In genomic region chr7:143155257-143155656, GRCm38 (mm10) we compare ENCODE assay signal across 11 mouse cellular contexts. TPM values are rescaled to one million over a fixed set of nuclear protein-coding genes. Genes with fewer than 3 reads are reported as not detected.
DNase-seq lines count a peak whose midpoint lies in the region; ATAC-seq lines count a peak whose summit lies in the region.
"Had no signal": no experiment of that assay in that cellular context is flagged by ENCODE, and none has a peak within 500 bp of the region (broad histone marks: within the 10 kb centered on the region; RNA-seq: fewer than 3 reads in every experiment).

No protein-coding gene starts in this region.

- H3K9ac ChIP-seq in embryonic facial prominence, embryonic 11.5 days (replicated peaks; ENCODE audit: low read length) = no peak overlapping the region
- no peak overlapping the region for H3K9ac ChIP-seq in hindbrain, embryonic 11.5 days (ENCODE audit: low read depth, low read length)
- no peak overlapping the region for H3K9ac ChIP-seq in stomach, embryonic 15.5 days

- 65% methylated on average over 5 of the region's 5 CpGs for WGBS in embryonic facial prominence, embryonic 11.5 days
- 67% methylated on average over 5 of the region's 5 CpGs for WGBS in embryonic facial prominence, embryonic 10.5 days
- WGBS in hindbrain, embryonic 10.5 days = 61% methylated on average over 5 of the region's 5 CpGs
- WGBS in hindbrain, embryonic 11.5 days = 65% methylated on average over 5 of the region's 5 CpGs
- 46% methylated on average over 5 of the region's 5 CpGs for WGBS in stomach, embryonic 15.5 days

- H3K27me3 ChIP-seq in embryonic facial prominence, embryonic 11.5 days (ENCODE audit: control insufficient read depth, insufficient read depth, low read length) = no peaks in the 10 kb centered on the region
- peaks cover 33% of the 10 kb centered on the region for H3K27me3 ChIP-seq in embryonic facial prominence, embryonic 10.5 days (replicated peaks; ENCODE audit: low read depth, poor library complexity, severe bottlenecking)
- H3K27me3 ChIP-seq in hindbrain, embryonic 10.5 days (ENCODE audit: insufficient read depth, poor library complexity, severe bottlenecking) = peaks cover 32% of the 10 kb centered on the region
- H3K27me3 ChIP-seq in hindbrain, embryonic 11.5 days (ENCODE audit: control insufficient read depth, insufficient read depth, low read length) = no peaks in the 10 kb centered on the region; the same call in 1 of the 2 replicates
- no peaks in the 10 kb centered on the region for H3K27me3 ChIP-seq in stomach, embryonic 15.5 days (replicated peaks)
- H3K27me3 ChIP-seq: Patski had no signal

- no peak for ATAC-seq in embryonic facial prominence, embryonic 11.5 days (replicated peaks; ENCODE audit: insufficient number of reproducible peaks, low FRiP score, low TSS enrichment, low read depth)
- no peak for ATAC-seq in hindbrain, embryonic 11.5 days (ENCODE audit: low FRiP score)
- no peak for ATAC-seq in stomach, embryonic 15.5 days (ENCODE audit: insufficient read depth, low FRiP score, low read depth)
- ATAC-seq: hindbrain, postnatal 0 days had no signal

- no peaks in the 10 kb centered on the region for H3K9me3 ChIP-seq in embryonic facial prominence, embryonic 11.5 days (replicated peaks; ENCODE audit: control insufficient read depth, low read length)
- no peaks in the 10 kb centered on the region for H3K9me3 ChIP-seq in embryonic facial prominence, embryonic 10.5 days
- no peaks in the 10 kb centered on the region for H3K9me3 ChIP-seq in hindbrain, embryonic 10.5 days
- no peaks in the 10 kb centered on the region for H3K9me3 ChIP-seq in hindbrain, embryonic 11.5 days (ENCODE audit: control insufficient read depth, low read length)
- no peaks in the 10 kb centered on the region for H3K9me3 ChIP-seq in stomach, embryonic 15.5 days

- H3K36me3 ChIP-seq in embryonic facial prominence, embryonic 11.5 days (replicated peaks; ENCODE audit: control insufficient read depth, insufficient read depth, low read depth, low read length) = no peaks in the 10 kb centered on the region
- H3K36me3 ChIP-seq in embryonic facial prominence, embryonic 10.5 days (replicated peaks) = no peaks in the 10 kb centered on the region
- no peaks in the 10 kb centered on the region for H3K36me3 ChIP-seq in hindbrain, embryonic 10.5 days
- no peaks in the 10 kb centered on the region for H3K36me3 ChIP-seq in hindbrain, embryonic 11.5 days (ENCODE audit: control insufficient read depth, insufficient read depth, low read length)
- no peaks in the 10 kb centered on the region for H3K36me3 ChIP-seq in stomach, embryonic 15.5 days

- H3K4me2 ChIP-seq in embryonic facial prominence, embryonic 11.5 days (ENCODE audit: low read depth, low read length) = no peak overlapping the region
- no peak overlapping the region for H3K4me2 ChIP-seq in hindbrain, embryonic 11.5 days (replicated peaks; ENCODE audit: low read depth, low read length)
- H3K4me2 ChIP-seq in stomach, embryonic 15.5 days = no peak overlapping the region

- no peak for DNase-seq in embryonic facial prominence, embryonic 11.5 days (ENCODE audit: low spot score)
- no peak for DNase-seq in embryonic facial prominence, embryonic 10.5 days (ENCODE audit: low spot score)
- no peak for DNase-seq in hindbrain, embryonic 10.5 days (ENCODE audit: low spot score)
- no peak for DNase-seq in hindbrain, embryonic 11.5 days (ENCODE audit: low spot score)
- DNase-seq in thymus, postnatal 0 days (ENCODE audit: low spot score) = peak; percentile 22
- DNase-seq in thymus, postnatal 10 days (ENCODE audit: low spot score in 2 of 2) = no peak
- no peak for DNase-seq in urinary bladder, postnatal 36 days (ENCODE audit: low spot score in 2 of 2)
- DNase-seq: cerebellum, adult 18-20 months had no signal

- no peak overlapping the region for H3K4me3 ChIP-seq in embryonic facial prominence, embryonic 11.5 days (ENCODE audit: low read depth, low read length)
- H3K4me3 ChIP-seq in embryonic facial prominence, embryonic 10.5 days = no peak overlapping the region
- H3K4me3 ChIP-seq in hindbrain, embryonic 10.5 days = no peak overlapping the region
- H3K4me3 ChIP-seq in hindbrain, embryonic 11.5 days (ENCODE audit: low read depth, low read length) = no peak overlapping the region
- H3K4me3 ChIP-seq in stomach, embryonic 15.5 days (replicated peaks) = no peak overlapping the region

- H3K4me1 ChIP-seq in embryonic facial prominence, embryonic 11.5 days (ENCODE audit: control insufficient read depth, insufficient read depth, low read length) = peaks cover 9% of the 10 kb centered on the region; the same call in 1 of the 2 replicates
- H3K4me1 ChIP-seq in embryonic facial prominence, embryonic 10.5 days = peaks cover 49% of the 10 kb centered on the region
- peaks cover 45% of the 10 kb centered on the region for H3K4me1 ChIP-seq in hindbrain, embryonic 10.5 days (replicated peaks)
- peaks cover 10% of the 10 kb centered on the region for H3K4me1 ChIP-seq in hindbrain, embryonic 11.5 days (replicated peaks; ENCODE audit: control insufficient read depth, insufficient read depth, low read length)
- peaks cover 24% of the 10 kb centered on the region for H3K4me1 ChIP-seq in stomach, embryonic 15.5 days

- H3K27ac ChIP-seq in embryonic facial prominence, embryonic 11.5 days (replicated peaks; ENCODE audit: low read depth, low read length) = 0 out of 2 replicates have a peak overlapping the region, but pooled peaks have one; percentile 78
- H3K27ac ChIP-seq in embryonic facial prominence, embryonic 10.5 days (replicated peaks) = no peak overlapping the region
- peak overlapping the region; percentile 85 for H3K27ac ChIP-seq in hindbrain, embryonic 10.5 days
- no peak overlapping the region for H3K27ac ChIP-seq in hindbrain, embryonic 11.5 days (ENCODE audit: low read depth, low read length)
- H3K27ac ChIP-seq in stomach, embryonic 15.5 days = peak overlapping the region; percentile 71
- H3K27ac ChIP-seq: hindbrain, postnatal 0 days had no signal

RNA-seq across cellular contexts. Expression of gene Kcnq1, which starts 49.1 kb away (rescaled TPM):
- polyA plus RNA-seq in embryonic facial prominence, embryonic 11.5 days (2014; fragmentation: Nextera tagmentation; extraction: Ambion mirVana) = 0.81 and 1.5 TPM in 2 replicates
- 1.0 and 1.5 TPM in 2 replicates for polyA plus RNA-seq in embryonic facial prominence, embryonic 10.5 days (2016; fragmentation: Nextera tagmentation; extraction: Ambion mirVana)
- polyA plus RNA-seq in hindbrain, embryonic 10.5 days (2016; fragmentation: Nextera tagmentation; extraction: Ambion mirVana) = 0.98 and 2.3 TPM in 2 replicates
- polyA plus RNA-seq in hindbrain, embryonic 11.5 days (2014; fragmentation: Nextera tagmentation; extraction: Ambion mirVana) = 1.7 and 2.5 TPM in 2 replicates
- 0.29 and 1.0 TPM in 2 replicates for polyA plus RNA-seq in thymus, postnatal 0 days (2015; fragmentation: Nextera tagmentation; extraction: Ambion mirVana)
- polyA plus RNA-seq in stomach, embryonic 15.5 days (2015; fragmentation: Nextera tagmentation; extraction: Ambion mirVana) = 9.1 and 13.2 TPM in 2 replicates

Comparison
In these comparisons a context has a peak if more than half of its experiments do, and no peak if none do; other contexts are left out.
1. H3K27ac ChIP-seq: peak in embryonic facial prominence, embryonic 11.5 days (single experiment), hindbrain, embryonic 10.5 days (single experiment) and stomach, embryonic 15.5 days (single experiment); none in embryonic facial prominence, embryonic 10.5 days (single experiment) and hindbrain, embryonic 11.5 days (single experiment).